Mouse (Mus musculus) intestine, embryonic 16.5 days (tissue): ENCODE results near the gene Ppp3cb. TPM values are rescaled to one million over a fixed set of nuclear protein-coding genes. Genes with fewer than 3 reads are reported as not detected.
A peak's percentile ranks its signal among the peaks of the same experiment; 100 is the strongest.
"Not testable (repeated sequence)": the region's sequence is repeated elsewhere in the genome, so short reads cannot be mapped to it uniquely, and the experiment has no call there.

Experiments used
- ATAC-seq: fragments of 200-750 bp; cut with Nextera tagmentation; 2 replicates; pipeline ENCODE4 v1.8.0; 2017; ENCODE audit warnings: moderate TSS enrichment, moderate library complexity
- H3K27ac ChIP-seq: fragments of 300-500 bp; sonication (generic); 2 replicates; pipeline ENCODE4 v1.5.1; 2014; ENCODE audit warnings: mild to moderate bottlenecking, low read length
- H3K27me3 ChIP-seq: fragments of 300-500 bp; sonication (generic); replicated peaks from 2 replicates; pipeline ENCODE4 v1.6.1; 2014; ENCODE audit warnings: low read length, control low read depth, mixed read lengths; ENCODE audit not compliant: control insufficient read depth, insufficient read depth
- H3K36me3 ChIP-seq: fragments of 300-500 bp; sonication (generic); 2 replicates; pipeline ENCODE4 v1.6.1; 2014; ENCODE audit warnings: low read length, control low read depth; ENCODE audit not compliant: control insufficient read depth, insufficient read depth
- H3K4me1 ChIP-seq: fragments of 300-500 bp; sonication (generic); 2 replicates; pipeline ENCODE4 v1.6.1; 2014; ENCODE audit warnings: low read length, control low read depth, mixed read lengths; ENCODE audit not compliant: control insufficient read depth, insufficient read depth
- H3K4me2 ChIP-seq: fragments of 300-500 bp; sonication (generic); 2 replicates; pipeline ENCODE4 v1.6.1; 2014; ENCODE audit warnings: low read depth, low read length, control low read depth
- H3K4me3 ChIP-seq: fragments of 300-500 bp; sonication (generic); 2 replicates; pipeline ENCODE4 v1.5.1; 2014; ENCODE audit warnings: mild to moderate bottlenecking, low read length
- H3K9ac ChIP-seq: fragments of 300-500 bp; sonication (generic); 2 replicates; pipeline ENCODE4 v1.6.1; 2014; ENCODE audit warnings: low read depth, low read length
- H3K9me3 ChIP-seq: fragments of 300-500 bp; sonication (generic); 2 replicates; pipeline ENCODE4 v1.6.1; 2016; ENCODE audit warnings: low read length, control low read depth; ENCODE audit not compliant: control insufficient read depth
- WGBS: fragments of 180-500 bp; shearing (Covaris S2); extraction: QIAGEN DNeasy Blood & Tissue Kit; methylation state at CpG from one replicate; pipeline ENCODE4 v1.1.7; 2014; 5-methylcytosine and 5-hydroxymethylcytosine counted together
- polyA plus RNA-seq: library from polyadenylated mRNA; unstranded; fragments of >200 nt; fragmentation: Nextera tagmentation; extraction: Ambion mirVana; gene quantifications from 2 replicates; pipeline ENCODE4 v1.2.1, GENCODE M21; 2015

The Ppp3cb gene
- polyA plus RNA-seq, result 17.3 and 22.6 TPM in 2 replicates

DNA sequence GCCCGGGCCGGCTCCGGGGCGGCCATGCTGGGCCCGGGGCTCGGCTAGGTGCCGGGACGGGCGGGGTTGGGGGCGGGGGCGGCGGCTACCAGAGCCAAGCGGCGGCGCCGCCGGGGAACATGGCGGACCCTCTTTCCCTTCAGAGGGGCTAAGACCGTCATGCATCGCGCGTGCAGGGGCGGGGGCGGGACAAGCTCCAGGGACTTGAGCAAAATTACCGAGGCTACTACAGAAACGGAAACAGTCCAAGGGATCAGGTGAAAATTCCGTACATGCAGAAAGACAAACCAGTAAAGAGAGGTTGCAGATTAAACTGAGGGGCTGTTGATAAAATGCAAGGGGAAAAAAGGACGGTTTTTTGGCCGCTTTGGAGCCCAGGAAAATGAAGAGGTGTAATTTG lies at the start of gene Ppp3cb:
Gene Ppp3cb (minus strand): TSS at position 159 of the 400 bp plus-strand sequence.
- Histone ChIP-seq H3K4me3 (peak within 1 kb of the TSS; percentile 85), H3K9me3 (no peaks in the 10 kb centered on the region), H3K36me3 (peaks cover 6% of the 10 kb centered on the region; the same call in 1 of the 2 replicates), H3K27me3 (no peaks in the 10 kb centered on the region), H3K9ac (peak within 1 kb of the TSS; percentile 96), H3K4me1 (0 out of 2 replicates have a peak, but pooled peaks cover 4% of the 10 kb centered on the region), H3K4me2 (peak within 1 kb of the TSS; percentile 37), H3K27ac (peak within 1 kb of the TSS; percentile 99)
- WGBS, result 0% methylated on average over 28 of the region's 29 CpGs
- peak; percentile 89 for ATAC-seq

DNA sequence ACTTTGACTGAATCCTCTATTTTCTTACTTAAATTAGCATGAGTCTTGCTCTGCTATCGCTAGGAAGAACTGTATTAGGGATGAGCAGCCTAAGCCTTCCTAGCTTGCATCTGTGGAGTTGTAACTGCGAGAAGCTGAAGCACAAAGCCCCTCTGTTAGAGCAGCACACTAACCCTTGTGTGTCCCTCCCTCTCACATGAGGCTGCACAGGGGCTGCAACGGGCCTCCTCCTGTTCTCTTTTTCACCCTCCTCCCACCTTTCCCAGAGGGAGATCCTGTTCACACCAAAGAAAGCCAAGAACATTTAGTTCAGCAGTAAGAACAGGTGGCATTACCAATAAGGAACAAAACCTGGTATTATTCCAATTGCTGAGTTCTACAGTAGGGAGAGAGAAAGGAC lies 49.4 kb upstream of the Ppp3cb start:
- Histone ChIP-seq H3K4me3 (no peak overlapping the region), H3K4me2 (no peak overlapping the region; the same call in 1 of the 2 replicates), H3K9ac (no peak overlapping the region), H3K27ac (no peak overlapping the region), H3K9me3 (no peaks in the 10 kb centered on the region), H3K36me3 (no peaks in the 10 kb centered on the region), H3K4me1 (no peaks in the 10 kb centered on the region), H3K27me3 (no peaks in the 10 kb centered on the region)
- ATAC-seq, result no peak
- WGBS, result 58% methylated on average over 3 of the region's 3 CpGs

- Histone ChIP-seq H3K36me3 (no peaks in the 10 kb centered on the region), H3K4me1 (no peaks in the 10 kb centered on the region), H3K9me3 (no peaks in the 10 kb centered on the region), H3K9ac (no peak overlapping the region), H3K4me3 (no peak overlapping the region), H3K27ac (no peak overlapping the region), H3K27me3 (no peaks in the 10 kb centered on the region), H3K4me2 (no peak overlapping the region)
- peak; percentile 68 for ATAC-seq
- 72% methylated on average over 5 of the region's 5 CpGs for WGBS
Measured at GRCm38 (mm10) chr14:20587458-20587857, 41.1 kb upstream of the Ppp3cb start.

- no peak for ATAC-seq
- no peaks in the 10 kb centered on the region for H3K27me3 ChIP-seq
- H3K36me3 ChIP-seq, result no peaks in the 10 kb centered on the region
- H3K9ac ChIP-seq, result no peak overlapping the region
- no peak overlapping the region for H3K27ac ChIP-seq
- no peaks in the 10 kb centered on the region for H3K9me3 ChIP-seq
- no peak overlapping the region for H3K4me3 ChIP-seq
- H3K4me1 ChIP-seq, result no peaks in the 10 kb centered on the region
- WGBS, result 71% methylated on average over 6 of the region's 6 CpGs
- H3K4me2 ChIP-seq, result no peak overlapping the region
Measured at GRCm38 (mm10) chr14:20578822-20579407, 32.5 kb upstream of the Ppp3cb start.

GRCm38 (mm10) chr14:20576179-20576578 lies 29.8 kb upstream of the Ppp3cb start:
- H3K9me3 ChIP-seq, result no peaks in the 10 kb centered on the region
- H3K4me3 ChIP-seq, result no peak overlapping the region
- H3K4me1 ChIP-seq, result no peaks in the 10 kb centered on the region
- no peak overlapping the region for H3K9ac ChIP-seq
- 54% methylated on average over 7 of the region's 7 CpGs for WGBS
- no peak; the same call in 1 of the 2 replicates for ATAC-seq
- no peaks in the 10 kb centered on the region for H3K36me3 ChIP-seq
- no peak overlapping the region for H3K27ac ChIP-seq
- no peaks in the 10 kb centered on the region for H3K27me3 ChIP-seq
- H3K4me2 ChIP-seq, result no peak overlapping the region

GRCm38 (mm10) chr14:20573196-20573595 lies 26.8 kb upstream of the Ppp3cb start:
- ATAC-seq, H3K9me3 ChIP-seq, H3K36me3 ChIP-seq, H3K27ac ChIP-seq, H3K4me3 ChIP-seq, H3K27me3 ChIP-seq, H3K9ac ChIP-seq, H3K4me1 ChIP-seq, H3K4me2 ChIP-seq: not testable (repeated sequence)
- WGBS, result 93% methylated on average over 3 of the region's 3 CpGs

DNA sequence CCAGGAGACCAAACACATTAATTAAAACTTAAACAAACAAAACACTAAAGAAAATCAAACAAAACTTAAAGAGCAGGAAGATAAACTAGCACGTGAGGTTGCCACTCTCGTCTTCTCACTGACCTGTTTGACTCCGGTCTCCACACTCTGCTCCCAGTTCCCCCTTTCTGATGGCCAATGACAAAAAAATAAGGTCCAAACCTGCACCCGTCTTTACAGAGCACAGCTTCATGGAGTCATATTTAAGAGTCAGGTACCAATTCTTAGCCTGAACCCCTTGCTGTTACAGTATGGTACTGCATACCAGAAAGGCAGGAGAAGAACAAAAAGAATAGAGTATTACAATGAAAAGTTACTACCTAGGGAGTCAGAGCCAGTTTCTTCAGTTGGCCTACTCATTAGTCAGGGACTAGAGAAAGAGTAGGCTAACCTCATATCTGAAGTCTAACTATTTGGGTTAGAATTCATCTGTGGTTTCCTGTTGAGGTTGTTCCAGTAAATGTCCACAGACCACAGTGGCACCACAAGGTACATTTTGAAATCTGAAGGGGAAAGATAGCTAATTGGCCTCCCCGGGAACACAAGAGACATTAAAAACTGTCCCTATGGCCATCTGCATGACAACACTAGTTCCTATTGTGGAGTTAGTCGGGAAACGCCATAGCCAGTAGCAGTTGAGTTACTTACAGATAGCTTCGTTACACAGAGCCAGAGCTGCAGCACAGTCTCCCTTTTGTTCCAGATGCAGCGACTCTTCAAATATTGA lies 19.1 kb upstream of the Ppp3cb start:
- Histone ChIP-seq H3K9ac (no peak overlapping the region), H3K4me1 (no peaks in the 10 kb centered on the region), H3K9me3 (no peaks in the 10 kb centered on the region), H3K27ac (no peak overlapping the region), H3K27me3 (no peaks in the 10 kb centered on the region), H3K4me2 (no peak overlapping the region), H3K4me3 (no peak overlapping the region), H3K36me3 (no peaks in the 10 kb centered on the region)
- WGBS, result 66% methylated on average over 9 of the region's 9 CpGs
- no peak for ATAC-seq

- no peak overlapping the region for H3K4me3 ChIP-seq
- H3K27ac ChIP-seq, result no peak overlapping the region
- no peak overlapping the region for H3K4me2 ChIP-seq
- ATAC-seq, result no peak
- no peaks in the 10 kb centered on the region for H3K36me3 ChIP-seq
- H3K27me3 ChIP-seq, result no peaks in the 10 kb centered on the region
- no peaks in the 10 kb centered on the region for H3K9me3 ChIP-seq
- 73% methylated on average over 12 of the region's 12 CpGs for WGBS
- H3K4me1 ChIP-seq, result no peaks in the 10 kb centered on the region
- H3K9ac ChIP-seq, result no peak overlapping the region
Measured at GRCm38 (mm10) chr14:20564692-20565091, 18.3 kb upstream of the Ppp3cb start.

DNA sequence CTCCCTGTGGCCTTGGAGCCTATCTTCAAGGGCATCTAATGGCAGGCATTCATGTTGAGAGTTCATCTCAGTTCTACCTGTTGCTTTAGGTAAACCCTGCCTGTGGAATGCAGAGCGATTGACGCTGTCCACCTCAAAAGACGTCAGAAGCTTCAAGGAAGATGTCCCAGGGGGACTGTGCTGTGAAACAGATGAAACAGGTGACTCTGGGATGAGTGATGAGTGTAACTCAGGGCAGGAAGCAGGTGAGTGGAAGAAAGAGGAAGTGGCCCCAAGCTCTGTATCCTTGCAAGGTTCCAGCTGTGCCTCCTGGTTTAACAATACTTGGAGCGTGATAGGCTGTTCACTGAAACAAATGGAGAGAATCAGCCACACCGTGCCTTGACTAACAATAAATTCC lies 15.5 kb upstream of the Ppp3cb start:
- Histone ChIP-seq H3K27me3 (no peaks in the 10 kb centered on the region), H3K36me3 (no peaks in the 10 kb centered on the region), H3K4me3 (no peak overlapping the region), H3K9ac (no peak overlapping the region), H3K4me2 (no peak overlapping the region), H3K4me1 (no peaks in the 10 kb centered on the region), H3K27ac (no peak overlapping the region), H3K9me3 (no peaks in the 10 kb centered on the region)
- WGBS, result 88% methylated on average over 5 of the region's 5 CpGs
- ATAC-seq, result no peak
